Mouse (Mus musculus) kidney, adult 2 months (tissue): ENCODE measurements at regions not wholly inside any gene's neighbourhood (a gene's known extent, or its start where the extent isn't known, plus 50 kb on each side); places are given as distances from the start of the nearest gene placed in this dataset.

ENCODE experiments used
- CTCF ChIP-seq: fragments of 200-500 bp; conservative IDR thresholded peaks from 2 replicates; pipeline ENCODE4 v1.5.1; 2011; ENCODE audit warnings: low read depth, mild to moderate bottlenecking, control low read depth, low read length, moderate library complexity, mixed read lengths; ENCODE audit not compliant: insufficient read depth, insufficient read length
- POLR2A ChIP-seq: fragments of 200-500 bp; IDR thresholded peaks from one replicate; pipeline ENCODE4 v1.6.1; 2011; ENCODE audit warnings: low read depth, low read length, control low read depth

DNA sequence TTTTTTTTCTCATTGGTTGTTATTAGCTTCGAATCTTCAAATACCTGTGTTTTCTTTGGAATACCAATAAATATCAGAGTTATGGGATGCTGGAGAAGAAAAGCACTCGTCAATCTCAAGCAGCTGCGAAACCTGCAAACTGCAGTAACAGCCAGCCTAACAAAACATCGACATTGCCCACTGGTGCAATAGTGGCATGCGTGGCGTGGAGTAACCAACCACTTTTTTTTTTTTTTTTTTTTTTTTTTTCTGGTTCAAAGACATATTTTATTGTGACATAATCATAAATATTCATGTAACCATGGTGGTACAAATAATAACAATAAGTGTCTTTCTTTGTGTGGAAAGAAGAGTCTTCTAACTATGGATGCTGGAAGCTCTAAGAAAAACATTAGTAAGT lies 85.3 kb upstream of the Ctnnd2 start:
- no peak for TF ChIP-seq CTCF
- TF ChIP-seq POLR2A: no peak
